Mouse (Mus musculus): Measurements from ENCODE around the gene Gm26992.
"Not testable (repeated sequence)": the region's sequence is repeated elsewhere in the genome, so short reads cannot be mapped to it uniquely, and the experiment has no call there.

Gene Gm26992

DNA sequence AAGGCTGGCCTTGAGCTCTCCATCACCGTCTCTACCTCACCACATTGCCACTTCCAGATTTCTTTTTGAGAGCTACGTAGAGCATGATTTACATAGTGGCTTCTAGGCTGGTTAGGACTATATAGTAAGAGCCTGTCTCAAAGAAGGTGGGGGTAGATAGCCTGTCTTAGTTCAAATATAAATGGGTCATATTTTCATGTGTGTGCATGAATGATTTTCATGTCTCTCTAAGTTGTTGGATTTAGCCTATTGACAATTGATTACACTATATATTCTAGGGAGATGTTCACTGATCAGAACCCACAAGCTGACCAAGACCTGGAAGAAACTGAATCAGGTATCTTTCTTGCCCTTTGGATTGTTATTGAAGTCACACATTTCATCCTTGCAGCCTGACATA lies at the start of gene Gm26992:
Gene Gm26992, plus strand, starts transcription at position 301 of the 400 bp plus-strand sequence.
- DNase-seq (ENCODE audit: extremely low read depth, low read depth, low spot score), result no peak

- DNase-seq (ENCODE audit: extremely low read depth, low read depth, low spot score), result no peak
These were observed 47.6 kb upstream of the Gm26992 start for GRCm38 (mm10) chrX:103374250-103374649.

DNA sequence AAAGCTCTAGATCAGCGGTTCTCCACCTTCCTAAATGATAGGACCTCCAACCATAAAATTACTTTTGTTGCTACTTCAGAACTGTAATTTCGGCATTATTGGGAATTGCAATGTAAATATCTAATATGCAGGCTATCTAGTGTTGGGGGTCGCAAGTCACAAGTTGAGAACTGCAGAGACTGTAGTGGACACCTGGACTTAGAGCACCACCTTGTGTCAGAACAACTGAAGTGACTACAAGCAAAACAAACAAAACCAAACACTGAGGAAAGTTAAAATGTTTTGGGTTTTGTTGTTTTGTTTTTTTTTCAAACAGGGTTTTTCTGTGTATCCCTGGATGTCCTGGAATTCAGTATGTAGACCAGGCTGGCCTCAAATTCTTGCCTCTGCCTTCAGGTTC lies 37.3 kb upstream of the Gm26992 start:
- no peak for DNase-seq (ENCODE audit: extremely low read depth, low read depth, low spot score)

DNA sequence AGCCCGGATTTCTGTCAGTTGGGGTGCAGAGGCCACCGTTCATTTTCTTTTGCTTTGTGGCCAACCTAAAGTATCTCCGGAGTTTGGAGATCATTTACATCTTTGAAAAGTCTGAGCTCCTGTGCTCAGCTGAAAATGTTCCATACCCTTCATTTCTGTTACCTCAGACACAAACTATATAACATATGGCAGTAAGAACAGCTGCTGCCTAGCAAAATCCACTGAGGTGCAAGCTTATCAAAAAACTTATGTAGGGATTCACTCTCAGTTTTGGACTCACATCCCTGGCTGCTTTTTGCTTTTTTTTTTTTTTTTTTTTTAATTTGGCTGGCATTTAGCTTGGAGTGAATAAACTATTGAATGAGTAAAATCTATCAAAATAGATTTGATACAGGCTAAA lies 33.7 kb upstream of the Gm26992 start:
- no peak for DNase-seq (ENCODE audit: extremely low read depth, low read depth, low spot score)

DNA sequence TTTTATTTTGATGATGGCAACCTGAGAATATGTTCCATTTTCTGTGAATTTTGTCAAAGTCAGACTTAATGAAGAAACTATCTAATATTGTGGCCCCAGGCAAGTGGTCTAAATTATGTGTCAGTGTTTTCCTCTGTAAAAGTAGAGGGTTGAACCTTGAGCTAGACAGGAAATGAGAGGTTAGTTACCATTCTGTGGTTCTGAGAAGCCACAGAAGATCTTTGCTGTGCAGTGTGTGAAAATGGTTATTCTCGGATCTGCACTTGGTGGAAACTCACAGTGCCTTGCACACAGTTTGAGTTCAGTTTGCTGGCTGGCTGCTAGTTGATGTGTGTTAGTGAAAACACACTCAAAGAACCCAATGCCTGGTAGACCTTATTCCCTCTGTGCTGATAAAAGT lies 28.0 kb upstream of the Gm26992 start:
- no peak for DNase-seq (ENCODE audit: extremely low read depth, low read depth, low spot score)

- DNase-seq (ENCODE audit: extremely low read depth, low read depth, low spot score), result no peak
These were observed 16.8 kb upstream of the Gm26992 start for GRCm38 (mm10) chrX:103405021-103405420.

DNA sequence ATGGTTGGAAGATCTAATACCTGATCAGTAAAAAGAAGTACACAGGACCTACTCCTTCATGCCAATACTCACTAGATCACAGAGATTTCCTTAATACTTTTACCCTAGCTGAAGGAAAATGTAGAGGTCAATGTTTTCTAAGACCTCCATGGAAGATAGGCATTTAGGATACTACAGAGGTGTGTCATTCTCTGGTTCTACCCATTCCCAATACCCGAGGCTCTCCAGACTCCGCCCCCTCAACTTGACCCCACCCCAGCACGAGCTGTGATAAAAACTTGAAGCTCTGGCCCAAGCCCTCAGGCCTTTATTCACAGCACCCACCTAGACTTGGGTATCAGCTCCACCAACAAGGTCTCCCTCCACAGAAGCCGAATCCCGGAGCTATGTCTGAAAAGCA lies 7.6 kb upstream of the Gm26992 start, which contains the start of gene Tsx:
Gene Tsx, plus strand, starts transcription at position 301 of the 400 bp plus-strand sequence.
- DNase-seq (ENCODE audit: extremely low read depth, low read depth, low spot score), result no peak

DNA sequence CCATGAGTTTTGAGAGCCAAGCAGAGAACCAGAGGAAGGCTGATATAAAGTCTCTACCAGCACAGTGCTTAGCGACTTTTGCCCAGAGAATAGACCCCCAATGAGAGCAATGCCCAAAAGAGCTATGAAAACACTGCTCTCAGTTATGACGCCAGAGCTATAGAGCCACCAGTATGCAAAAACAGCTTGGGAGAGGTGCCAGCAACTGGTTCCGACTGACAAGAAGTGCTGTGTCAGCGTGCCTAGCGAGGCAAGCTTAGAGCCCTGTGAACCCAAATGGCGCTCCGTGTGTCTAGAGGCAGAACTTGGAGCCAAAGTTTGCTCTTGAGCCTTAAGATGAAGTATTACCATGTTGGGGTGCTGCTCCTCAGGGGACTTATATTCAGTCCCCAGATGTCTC lies 5.9 kb downstream of the Gm26992 start:
- DNase-seq (ENCODE audit: extremely low read depth, low read depth, low spot score), result no peak

- DNase-seq (ENCODE audit: extremely low read depth, low read depth, low spot score), result no peak
These were observed 10.5 kb downstream of the Gm26992 start for GRCm38 (mm10) chrX:103432293-103432692.

DNA sequence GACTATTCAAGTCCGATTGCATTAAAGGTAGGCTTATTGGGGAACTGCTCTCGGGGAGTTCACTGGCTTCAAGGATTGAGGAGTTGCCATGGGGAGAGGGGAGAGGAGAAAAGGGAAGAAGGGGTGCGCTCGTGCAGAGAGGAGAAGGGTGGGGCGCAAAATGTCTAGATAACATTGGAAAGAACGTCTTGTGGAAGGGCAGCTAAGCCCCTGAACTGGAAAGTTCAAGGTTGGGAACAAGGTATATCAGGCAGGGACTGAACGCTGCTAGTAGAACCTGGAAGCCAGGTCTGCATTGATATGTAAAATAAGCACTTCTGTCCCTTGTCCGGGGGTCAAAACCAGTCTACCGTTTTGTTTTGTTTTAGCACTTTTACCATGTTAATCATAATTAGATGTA lies 16.2 kb downstream of the Gm26992 start:
- no peak for DNase-seq (ENCODE audit: extremely low read depth, low read depth, low spot score)

DNA sequence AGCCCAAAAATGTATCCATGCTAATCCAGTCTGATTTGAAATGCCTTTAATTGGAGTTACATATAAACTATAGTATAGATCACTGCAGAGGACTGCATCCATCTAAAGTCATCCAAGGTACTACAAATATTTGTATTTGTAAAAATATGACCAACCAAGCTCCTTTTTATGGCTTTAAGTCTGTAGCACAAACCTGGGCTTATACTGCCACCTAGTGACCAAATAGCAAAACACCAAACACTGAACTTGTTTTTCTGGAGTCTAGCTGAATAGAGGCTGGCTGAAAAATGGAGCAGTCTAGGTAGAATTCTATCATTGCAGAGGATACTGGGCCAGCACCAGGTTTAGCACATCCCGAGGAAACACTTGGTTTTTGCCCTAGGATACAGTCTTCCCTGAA lies 19.0 kb downstream of the Gm26992 start:
- DNase-seq (ENCODE audit: extremely low read depth, low read depth, low spot score), result no peak

DNA sequence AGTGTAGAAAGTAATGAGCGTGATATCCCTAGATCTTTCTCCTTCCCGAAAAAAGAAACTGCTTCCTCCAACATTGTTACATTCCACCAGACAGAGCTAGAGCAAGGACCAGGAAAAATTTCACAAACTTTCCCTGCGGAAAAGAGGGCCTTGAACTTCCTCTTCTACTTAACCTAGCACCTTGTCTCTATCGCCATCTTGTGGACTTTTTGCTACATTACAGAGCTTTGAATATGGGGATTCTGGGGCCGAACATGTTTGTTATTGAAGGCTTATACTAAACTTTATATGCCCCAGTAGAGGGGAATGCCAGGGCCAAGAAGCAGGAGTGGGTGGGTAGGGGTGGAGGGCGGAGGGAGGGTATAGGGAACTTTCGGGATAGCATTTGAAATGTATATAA lies 21.9 kb downstream of the Gm26992 start:
- no peak for DNase-seq (ENCODE audit: extremely low read depth, low read depth, low spot score)

DNA sequence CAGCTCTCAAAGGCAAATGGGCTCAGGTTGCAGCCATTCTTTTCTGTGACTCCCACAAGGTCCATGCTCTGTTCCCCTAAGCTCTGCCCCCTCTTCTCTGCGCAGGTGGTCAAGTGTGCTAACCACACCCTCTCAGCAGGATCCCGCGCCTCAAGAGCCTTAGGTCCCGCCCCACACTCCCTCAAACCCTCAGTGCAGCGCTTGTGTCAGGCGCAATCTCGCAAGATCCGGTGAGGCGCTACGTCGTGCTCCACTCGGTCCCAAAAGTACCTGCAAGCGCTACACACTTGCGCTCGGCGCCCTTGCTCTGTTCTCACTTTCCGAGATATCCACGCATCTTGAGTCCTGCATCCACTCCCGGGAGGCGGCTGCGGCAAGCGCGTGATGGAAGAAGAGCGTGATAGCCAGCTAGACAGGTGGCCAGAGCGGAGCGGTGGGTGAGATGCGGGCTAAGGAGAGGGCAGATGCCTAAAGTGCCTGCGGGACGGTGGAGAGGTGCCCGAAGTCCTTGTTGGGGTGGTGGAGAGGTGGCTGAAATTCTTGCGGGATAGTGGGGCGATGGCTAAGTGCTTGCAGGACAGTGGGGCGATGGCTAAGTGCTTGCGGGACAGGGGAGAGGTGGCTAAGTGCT lies 25.8 kb downstream of the Gm26992 start:
- DNase-seq (ENCODE audit: extremely low read depth, low read depth, low spot score), result no peak

DNA sequence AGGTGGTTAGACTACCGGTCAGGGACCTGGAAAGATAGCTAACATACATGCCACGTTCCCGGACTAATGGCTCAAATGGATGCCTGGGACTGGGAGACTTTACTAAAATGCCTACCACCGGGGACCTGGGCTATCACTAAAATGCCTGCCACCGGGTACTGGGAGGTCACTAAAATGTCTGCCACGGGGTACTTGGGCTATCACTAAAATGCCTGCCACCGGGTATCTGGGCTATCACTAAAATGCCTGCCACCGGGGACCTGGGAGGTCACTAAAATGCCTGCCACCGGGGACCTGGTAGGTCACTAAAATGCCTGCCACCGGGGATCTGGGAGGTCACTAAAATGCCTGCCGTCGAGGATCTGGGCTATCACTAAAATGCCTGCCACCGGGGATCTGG lies 26.6 kb downstream of the Gm26992 start:
- DNase-seq (ENCODE audit: extremely low read depth, low read depth, low spot score), result not testable (repeated sequence)

GRCm38 (mm10) chrX:103448943-103449722 lies 27.3 kb downstream of the Gm26992 start:
- not testable (repeated sequence) for DNase-seq (ENCODE audit: extremely low read depth, low read depth, low spot score)

DNA sequence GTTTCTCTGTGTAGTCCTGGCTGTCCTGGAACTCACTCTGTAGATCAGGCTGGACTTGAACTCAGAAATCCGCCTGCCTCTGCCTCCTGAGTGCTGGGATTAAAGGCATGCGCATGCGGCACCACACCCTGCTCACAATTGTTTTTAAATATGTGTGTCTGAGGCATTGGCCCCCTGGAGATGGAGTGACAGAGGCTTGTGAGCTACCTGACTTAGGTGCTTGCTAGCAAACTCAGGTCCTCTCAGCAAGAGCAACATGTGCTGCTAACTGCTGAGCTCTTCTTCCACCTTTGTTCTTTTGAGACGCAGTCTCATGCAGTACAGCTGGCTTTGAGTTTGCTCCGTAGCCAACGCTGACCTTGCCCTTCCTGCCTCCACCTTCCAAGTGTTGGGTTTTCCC lies 31.0 kb downstream of the Gm26992 start:
- DNase-seq (ENCODE audit: extremely low read depth, low read depth, low spot score), result no peak

DNA sequence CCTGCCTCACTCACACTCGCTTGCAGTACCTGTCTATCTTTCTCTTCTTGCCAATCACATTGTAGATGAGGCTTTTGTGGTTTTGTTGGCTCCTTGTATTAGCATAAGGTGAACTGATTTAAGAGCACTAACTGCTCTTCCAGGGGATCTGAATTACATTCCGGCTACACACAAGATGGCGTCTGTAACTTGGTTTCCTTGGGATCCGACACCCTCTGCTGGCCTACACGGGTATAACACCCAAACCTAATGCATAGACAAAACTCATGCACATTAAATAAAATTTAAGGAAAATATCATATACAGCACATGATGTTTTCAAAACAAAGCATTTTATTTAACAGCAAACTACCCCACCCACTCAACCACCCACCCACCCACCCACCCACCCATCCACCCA lies 38.2 kb downstream of the Gm26992 start:
- no peak for DNase-seq (ENCODE audit: extremely low read depth, low read depth, low spot score)

DNA sequence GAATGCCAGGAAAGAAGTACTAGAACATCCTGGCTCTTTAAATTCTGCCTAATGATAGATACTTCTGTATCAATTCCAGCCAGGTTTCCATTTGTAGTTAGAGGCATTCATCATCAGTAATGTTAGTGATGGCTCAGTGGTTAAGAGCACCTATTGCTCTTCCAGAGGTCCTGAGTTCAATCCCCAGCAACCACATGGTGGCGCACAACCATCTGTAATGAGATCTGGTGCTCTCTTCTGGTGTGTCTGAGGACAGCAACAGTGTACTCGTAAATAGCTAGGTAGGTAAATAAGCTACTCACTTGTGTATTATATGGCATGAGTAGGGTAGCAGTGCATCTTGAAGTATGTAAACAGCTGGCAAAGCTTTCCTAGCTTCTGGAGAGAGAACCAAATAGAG lies 47.2 kb downstream of the Gm26992 start:
- no peak for DNase-seq (ENCODE audit: extremely low read depth, low read depth, low spot score)

DNA sequence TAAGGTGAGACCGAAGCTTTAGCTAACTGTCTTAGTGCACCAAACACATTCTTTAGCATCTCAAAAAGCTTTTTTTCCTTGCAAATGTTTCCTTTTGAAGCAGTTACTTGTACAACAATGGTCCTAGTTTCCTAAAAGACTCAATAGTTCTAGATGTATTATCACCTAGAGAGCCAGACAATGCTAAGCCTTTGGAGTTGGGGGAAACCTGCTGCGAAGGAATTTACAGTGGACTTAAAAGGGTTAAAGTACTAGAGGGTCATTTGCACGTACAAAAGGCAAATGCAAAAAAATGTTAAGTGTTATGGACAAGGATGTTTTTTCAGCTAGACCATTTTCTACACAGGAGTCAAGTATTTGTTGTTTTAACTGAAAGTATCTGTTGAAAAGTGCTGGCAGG lies 50.5 kb downstream of the Gm26992 start:
- DNase-seq (ENCODE audit: extremely low read depth, low read depth, low spot score), result no peak

DNA sequence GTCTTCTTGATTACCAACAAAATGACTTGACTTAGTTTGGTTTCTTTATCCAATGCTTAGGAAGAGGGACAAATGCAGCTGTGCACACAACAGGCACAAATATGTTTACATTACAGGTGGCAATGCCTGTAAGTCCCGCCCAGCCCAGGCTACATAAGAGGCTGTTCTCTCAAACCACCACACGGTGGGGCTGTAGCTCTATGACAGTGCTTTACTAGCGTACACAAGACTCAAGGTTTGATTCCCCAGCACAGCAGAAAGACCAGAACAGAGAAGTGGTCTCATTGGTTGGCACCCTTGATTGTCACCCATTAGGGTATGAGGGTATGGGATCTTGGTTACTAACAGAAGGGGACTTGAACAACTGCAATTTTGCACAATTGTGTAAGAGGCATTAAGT lies 55.7 kb downstream of the Gm26992 start:
- DNase-seq (ENCODE audit: extremely low read depth, low read depth, low spot score), result no peak

GRCm38 (mm10) chrX:103481243-103482096 lies 59.7 kb downstream of the Gm26992 start:
- no peak for DNase-seq (ENCODE audit: extremely low read depth, low read depth, low spot score)

DNA sequence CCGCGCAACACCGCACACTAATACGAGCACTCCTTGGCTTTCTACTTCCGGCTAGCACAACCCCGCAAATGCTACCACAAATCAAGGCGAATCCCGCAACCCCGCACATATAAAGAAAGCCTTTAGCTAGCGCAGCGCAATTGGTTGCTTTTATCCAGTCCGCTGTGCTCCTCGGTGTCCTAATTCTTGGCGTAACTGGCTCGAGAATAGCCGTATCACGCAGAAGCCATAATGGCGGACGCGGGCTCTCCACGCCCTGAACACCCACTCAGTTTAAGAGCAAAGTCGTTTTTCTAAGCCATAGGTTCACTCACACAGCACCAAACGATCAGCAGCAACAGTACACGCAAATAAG lies 60.3 kb downstream of the Gm26992 start:
- no peak for DNase-seq (ENCODE audit: extremely low read depth, low read depth, low spot score)
